Mouse (Mus musculus): ENCODE results near the gene Cyp2c70. TPM values are rescaled to one million over a fixed set of nuclear protein-coding genes. Genes with fewer than 3 reads are reported as not detected.
"Not testable (repeated sequence)": the region's sequence is repeated elsewhere in the genome, so short reads cannot be mapped to it uniquely, and the experiment has no call there.

Cyp2c70 gene
- under 1 TPM; 0.16 to 0.46 (median 0.31) TPM for total RNA-seq (2022)

DNA sequence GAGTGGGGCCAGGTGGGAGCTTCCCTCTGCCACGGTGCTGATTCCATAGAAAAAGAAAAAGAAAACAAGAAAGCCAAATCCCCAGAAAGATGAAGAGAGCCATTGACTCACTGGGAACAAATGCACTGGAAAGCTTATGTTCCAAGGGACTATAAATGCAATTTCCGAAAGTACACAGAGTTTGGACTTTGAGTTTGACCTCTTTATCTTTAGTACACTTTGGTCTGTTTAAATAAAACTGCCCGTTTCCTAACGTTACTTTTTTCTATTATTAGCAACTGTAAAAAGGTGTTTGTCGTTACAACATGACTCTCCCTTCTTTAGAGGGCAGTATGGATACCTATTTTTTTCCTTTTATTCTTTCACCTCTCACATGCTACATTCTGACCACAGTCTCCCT is at the start of gene Cyp2c70:
Gene Cyp2c70 (minus strand): TSS at position 174 of the 400 bp plus-strand sequence.
- no peak for DNase-seq (ENCODE audit: low spot score)

DNA sequence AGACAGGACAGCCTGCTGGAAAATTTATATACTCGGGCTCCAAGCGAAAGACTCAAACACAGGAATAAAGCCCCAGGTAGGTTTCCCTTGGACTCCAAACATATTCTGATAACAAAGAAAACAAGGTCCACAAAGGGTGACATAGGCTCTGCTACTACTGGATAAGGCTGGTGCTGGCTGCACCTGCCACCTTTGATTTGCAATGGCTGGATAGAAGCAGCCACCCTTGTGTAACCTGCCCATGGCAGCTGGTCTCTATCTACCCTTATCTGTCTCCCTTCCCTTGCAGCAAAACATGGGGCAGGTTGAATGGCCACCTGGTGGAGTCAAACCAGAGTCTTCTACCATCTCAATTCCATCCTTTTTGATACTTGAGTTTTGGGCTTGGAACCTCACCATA is 45.4 kb upstream of the Cyp2c70 start:
- DNase-seq (ENCODE audit: low spot score) = no peak

DNA sequence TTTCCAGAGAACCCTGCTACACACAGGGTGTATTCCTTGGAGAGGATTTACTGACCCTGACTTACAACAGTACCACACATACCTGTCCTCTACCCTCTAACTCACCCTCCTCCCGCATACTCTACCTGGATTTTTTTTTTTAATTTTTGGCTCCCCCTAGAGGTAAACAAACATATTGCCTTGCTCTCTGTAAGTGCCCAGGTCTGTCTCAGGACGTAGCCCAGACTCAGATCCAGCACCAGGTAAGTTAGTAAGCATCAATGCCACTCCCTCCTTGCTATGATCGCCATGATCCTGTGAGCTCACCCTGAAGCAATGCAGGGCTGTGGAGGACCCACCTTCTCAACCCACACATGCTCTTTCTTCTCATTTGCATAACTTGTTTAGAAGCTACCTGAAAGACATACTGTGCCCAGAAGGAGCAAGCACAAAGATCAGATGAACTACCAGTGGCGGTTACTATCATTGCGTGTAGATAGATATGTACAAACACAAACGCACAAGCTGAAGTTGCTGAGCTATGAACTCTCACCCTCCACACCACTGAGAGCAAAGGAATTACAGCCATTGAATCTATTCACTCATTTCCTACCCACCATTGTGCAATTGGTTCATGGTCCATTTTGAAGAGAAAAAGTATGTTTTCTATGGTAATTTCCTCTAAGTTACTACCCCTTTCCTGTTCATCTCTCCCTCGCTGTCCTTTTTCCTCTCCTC is 44.9 kb upstream of the Cyp2c70 start:
- DNase-seq (ENCODE audit: low spot score) = no peak

DNA sequence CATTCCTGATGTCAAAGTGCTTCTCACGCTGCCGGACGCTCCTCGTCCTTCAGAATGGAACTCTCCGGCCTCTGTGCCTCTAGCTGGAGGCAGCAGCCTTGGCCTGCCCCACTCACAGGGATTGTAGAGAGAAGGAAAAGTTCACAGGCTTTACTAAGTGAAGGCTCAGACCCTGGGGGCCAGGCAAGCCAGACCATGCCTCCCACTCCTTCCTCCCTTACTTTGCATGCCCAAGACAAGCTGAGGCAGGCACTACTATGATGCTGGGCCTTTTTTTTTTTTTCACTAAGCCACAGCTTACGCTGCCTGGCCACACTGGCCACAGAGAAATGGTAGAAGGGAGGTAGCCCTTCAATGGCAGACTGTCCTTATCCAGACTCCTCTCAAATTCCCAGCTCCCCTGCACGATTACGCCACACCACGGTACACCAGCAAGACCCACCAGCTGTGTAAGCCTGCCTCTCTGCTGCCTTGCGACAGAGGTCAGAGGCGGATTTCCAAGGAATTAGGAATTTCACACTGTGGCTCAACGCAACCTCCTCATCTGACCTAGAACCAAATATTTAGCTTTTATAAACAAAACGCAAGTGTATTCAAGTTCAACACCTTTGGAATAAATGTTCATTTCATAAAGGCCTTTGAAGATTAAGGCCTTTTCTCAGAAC is 44.1 kb upstream of the Cyp2c70 start:
- DNase-seq (ENCODE audit: low spot score) = no peak

DNA sequence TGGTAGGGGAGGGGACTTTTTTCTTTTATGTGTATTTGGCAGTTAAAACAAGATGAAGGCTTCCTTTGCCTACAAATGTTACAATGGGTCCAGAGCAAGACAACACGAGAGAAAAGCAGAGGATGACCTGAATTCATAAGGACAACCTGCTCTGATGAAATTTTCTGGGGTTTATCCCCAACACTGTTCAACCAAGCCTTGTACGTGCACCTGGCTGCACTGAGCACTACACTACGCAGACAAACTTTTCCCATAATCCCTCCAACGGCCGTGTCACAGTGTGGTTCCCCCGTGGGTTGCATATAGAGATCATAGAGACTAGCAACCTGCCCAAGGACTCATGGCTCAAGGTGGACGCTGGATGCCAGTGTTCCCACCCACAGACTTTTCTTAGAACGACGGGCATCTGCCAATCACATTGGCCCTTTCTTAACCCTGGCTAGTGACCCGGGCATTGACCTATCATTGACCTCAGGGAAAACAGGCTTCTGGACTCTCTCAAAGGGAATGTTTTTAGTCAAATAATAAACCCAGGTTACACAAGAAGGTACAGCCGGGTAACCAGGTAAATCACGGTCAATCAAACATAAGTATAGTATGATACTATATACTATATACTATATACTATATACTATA is 39.5 kb upstream of the Cyp2c70 start:
- no peak for DNase-seq (ENCODE audit: low spot score)

DNA sequence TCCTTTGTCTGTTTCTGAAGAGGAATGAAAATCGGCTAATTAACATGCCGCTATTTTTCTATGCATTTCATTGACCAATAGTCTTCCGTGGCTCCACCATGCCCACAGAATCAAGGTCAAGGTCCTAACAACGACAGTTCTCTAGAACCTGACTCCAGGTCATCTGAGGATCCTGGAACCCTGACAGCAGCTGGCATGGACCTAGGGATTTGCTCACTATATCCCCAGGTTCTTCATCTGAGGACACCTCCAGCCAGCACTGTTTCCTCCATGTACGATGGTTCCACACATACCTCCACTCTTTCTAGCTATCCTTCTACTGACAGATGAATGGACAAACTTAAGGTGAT is 38.6 kb upstream of the Cyp2c70 start:
- DNase-seq (ENCODE audit: low spot score) = no peak

DNA sequence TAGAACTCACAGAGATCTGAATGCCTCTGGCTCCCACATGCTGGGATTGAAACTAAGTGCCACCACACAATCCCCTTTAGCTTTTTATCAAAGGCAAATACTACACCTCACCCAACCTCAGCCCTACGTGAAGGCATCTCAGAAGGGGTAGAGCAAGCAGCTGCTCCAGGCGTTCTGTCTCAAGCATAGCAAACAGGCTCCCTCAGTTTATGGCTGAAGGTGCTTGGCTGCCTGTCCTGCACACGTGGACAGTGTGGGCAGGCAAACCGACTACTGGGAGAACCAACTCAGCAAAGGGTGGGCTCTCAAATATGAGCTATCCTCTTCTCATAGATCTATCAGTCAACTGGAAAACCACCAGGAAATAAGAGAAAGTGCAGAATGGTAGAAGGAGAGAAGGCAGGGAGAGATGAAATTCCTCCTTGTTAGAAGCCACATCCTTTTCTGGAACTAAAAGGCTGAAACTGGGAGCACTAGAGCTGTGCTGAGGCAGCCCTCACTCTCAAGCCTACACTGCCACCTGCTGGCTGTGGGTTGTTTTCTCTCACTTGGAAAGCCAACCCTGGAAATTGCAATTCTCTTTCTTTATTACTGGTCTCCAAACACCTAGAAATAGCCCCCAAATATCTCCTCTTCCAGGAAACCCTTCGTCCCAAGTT is 38.1 kb upstream of the Cyp2c70 start:
- peak; percentile 73 for DNase-seq (ENCODE audit: low spot score)

DNA sequence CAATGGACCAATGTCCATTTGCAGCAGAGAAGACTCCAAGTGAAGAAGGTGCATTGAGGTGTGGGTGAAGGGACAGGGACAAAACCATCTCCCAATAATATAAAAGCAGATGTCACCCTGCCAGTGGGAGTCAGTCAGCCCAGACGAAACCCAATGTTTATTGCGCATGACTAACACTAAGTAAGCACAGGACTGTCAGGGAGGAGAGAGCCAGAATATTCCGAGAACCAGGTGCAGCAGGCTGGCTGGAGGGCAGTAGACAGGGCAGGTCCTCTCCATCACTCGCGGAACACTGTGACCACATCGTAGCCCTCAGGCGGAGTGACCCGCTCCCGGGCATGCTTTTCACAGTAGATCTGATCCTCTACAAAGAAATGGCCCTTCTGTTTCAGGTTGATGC is 35.2 kb upstream of the Cyp2c70 start:
- not testable (repeated sequence) for DNase-seq (ENCODE audit: low spot score)

DNA sequence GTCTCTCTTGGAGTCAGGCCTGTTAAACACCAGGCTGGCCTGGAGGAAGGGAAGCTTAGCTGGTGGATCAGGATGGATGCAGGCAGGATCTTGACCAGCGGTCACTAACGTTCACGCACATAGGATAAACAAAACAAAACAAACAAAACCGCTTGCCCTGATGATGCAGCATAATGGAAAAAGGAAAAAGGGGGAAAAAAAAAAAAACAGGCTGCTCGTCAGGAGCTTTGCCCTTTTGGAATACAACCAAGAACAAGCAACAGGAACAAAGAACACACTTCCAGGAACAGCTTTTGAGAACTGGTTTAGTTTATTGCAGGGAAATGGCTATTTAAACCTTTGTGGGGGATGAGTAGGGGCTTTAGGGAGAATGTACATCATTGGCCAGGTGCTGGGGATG is 33.7 kb upstream of the Cyp2c70 start:
- DNase-seq (ENCODE audit: low spot score) = no peak

DNA sequence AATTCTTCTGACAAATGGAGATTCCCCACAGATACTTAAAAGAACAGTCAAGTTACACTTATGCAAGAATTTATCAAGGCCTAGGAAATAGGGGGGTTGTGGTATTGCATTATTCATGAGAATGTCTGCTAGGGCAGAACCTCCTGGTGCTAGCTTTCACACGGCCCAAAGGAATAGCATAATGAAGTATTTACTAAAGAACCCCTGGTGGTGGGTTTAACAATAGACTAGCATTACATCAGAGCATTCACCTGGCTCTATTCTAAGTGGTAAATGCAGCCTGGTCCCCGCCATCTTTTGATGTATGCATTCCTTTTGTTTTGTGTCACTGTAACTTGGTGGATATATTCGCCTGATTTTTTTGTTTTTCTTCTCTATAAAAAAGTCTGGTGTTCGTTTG is 15.8 kb upstream of the Cyp2c70 start:
- not testable (repeated sequence) for DNase-seq (ENCODE audit: low spot score)

DNA sequence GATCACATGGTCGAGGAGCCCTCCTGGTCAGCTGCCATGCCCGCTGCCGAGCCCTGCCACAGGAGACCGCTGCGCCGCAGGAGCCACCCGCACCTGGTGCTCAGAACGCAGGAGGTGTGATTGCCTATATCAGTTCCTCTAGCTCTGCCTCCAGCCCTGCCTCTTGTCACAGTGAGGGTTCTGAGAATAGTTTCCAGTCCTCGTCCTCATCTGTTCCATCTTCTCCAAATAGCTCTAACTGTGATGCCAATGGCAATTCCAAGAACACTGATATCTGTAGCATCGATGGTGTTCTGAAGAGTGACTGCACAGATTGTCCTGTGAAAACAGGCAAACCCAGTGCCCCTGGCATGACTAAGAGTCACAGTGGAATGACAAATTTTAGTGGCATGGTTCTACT is 3.5 kb upstream of the Cyp2c70 start:
- no peak for DNase-seq (ENCODE audit: low spot score)

DNA sequence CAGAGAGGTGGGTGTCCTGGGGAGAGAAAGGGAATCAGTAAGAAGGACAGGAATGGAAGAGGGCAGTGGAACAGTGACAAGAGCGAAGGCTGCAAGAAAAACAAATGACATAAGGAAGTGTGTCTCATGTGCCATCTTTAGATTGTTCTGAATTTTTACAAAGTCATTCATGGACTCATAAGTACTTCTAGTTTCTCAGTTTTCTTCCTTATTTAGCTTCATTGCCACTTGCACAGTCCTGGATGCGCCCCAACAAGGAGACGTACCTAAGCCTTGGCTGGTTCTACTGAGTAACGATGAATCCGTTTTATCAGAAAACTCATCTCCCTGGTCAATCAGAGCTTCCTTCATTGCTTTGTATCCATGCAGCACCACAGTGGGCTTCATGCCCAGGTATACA is 3.5 kb downstream of the Cyp2c70 start:
- no peak for DNase-seq (ENCODE audit: low spot score)

DNA sequence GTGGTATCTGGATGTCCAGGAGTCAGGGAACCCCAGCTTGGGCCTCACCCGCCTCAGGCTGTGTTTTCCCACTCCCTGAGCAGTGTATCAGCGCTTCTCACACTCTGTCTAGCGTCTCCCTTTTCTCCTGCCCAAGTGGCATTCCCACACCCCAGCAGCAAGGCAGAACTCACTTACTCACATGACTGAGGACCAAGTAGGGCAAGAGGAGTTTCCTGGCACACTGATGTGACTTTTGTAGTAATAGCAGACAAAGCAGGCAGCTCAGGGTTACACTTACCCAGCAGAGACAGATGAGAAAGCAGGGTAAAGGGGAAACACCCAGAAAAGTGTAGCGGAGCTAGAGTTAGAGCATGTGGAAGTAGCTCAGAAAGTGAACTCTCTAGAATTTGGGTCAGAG is 8.8 kb downstream of the Cyp2c70 start:
- DNase-seq (ENCODE audit: low spot score) = no peak

DNA sequence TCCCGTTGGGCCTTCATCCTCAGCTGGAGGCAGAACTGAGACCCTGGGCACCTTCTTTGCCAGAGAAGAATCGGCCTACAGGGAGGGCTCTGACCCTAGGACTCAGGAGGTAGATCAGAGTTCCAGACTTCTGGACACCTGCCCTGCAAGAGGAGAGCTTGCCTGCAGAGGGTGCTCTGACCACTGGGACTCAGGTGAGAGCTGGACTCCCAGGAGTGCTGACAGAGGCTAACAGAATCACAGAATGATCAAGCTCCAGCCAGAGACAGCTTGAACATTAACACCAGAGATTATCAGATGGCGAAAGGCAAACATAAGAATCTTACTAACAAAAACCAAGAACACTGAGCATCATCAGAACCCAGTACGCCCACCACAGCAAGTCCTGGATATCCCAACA is 18.7 kb downstream of the Cyp2c70 start:
- DNase-seq (ENCODE audit: low spot score) = not testable (repeated sequence)

DNA sequence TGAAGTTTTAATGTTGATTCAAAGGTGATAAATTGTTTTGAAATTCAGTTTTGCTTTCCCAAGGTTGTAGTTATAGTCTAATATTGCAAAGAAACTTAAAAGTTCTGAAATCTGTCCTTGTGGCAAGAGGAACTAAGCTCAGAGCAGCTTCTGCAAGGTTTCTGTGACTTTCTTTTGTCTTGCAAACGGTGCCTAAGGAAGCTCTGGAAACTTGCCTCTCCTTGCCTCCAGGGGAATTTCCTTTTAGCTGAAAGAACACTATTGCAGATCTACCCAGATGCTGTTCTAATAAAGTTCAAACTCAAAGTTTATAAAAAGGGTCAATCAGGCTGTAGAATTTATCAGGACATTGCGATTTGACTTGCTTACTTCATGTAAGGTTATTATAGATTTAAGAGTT is 60.1 kb downstream of the Cyp2c70 start:
- DNase-seq (ENCODE audit: low spot score) = not testable (repeated sequence)

DNA sequence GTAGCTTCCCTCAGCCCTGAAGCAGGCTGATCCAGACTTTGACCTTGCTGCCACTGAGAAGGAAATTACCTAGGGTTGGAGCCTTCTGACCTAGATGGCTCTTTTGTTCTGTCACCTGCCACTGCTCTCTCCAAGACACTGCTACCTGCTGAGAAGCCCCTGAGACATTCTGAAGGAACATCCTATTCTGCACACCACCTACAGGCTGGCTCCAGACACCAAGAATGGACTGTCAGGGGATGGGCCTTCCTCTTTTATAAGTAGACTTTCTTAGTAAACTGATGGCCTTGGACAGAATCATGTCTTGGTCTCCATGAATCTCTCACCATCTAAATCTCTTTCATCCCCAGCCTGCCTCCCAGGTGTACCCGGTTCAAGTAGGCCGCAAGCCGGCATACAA is 62.0 kb downstream of the Cyp2c70 start:
- DNase-seq (ENCODE audit: low spot score) = not testable (repeated sequence)

DNA sequence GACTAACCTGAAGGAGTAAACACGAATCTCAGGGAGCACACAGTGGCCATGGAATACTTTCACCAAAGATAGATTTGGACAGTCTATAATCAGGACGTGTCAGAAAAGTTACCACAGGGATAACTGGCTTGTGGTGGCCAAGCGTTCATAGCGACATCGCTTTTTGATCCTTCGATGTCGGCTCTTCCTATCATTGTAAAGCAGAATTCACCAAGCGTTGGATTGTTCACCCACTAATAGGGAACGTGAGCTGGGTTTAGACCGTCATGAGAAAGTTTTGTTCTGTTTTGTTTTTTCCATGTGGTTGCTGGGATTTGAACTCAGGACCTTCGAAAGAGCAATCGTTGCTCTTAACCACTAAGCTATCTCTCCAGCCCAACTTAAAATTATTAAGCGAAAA is 67.5 kb downstream of the Cyp2c70 start:
- DNase-seq (ENCODE audit: low spot score) = not testable (repeated sequence)

Other genes with a start within 250 kb of the Cyp2c70 start
- not detected for gene Cyp2c37, start 194.9 kb downstream of the Cyp2c70 start, total RNA-seq (2022)
- gene Cyp2c54, start 113.5 kb downstream of the Cyp2c70 start, total RNA-seq (2022) = not detected
- gene Cyp2c50, start 97.6 kb downstream of the Cyp2c70 start, total RNA-seq (2022) = not detected
- 100 to 1,000 TPM; 114 to 157 (median 136) TPM for gene Pdlim1, start 84.5 kb upstream of the Cyp2c70 start, total RNA-seq (2022)